Mouse (Mus musculus) pancreas, adult 10 weeks (tissue): Measurements from ENCODE around the gene Ghrl. TPM values are rescaled to one million over a fixed set of nuclear protein-coding genes. Genes with fewer than 3 reads are reported as not detected.

ENCODE experiments used
- polyA plus RNA-seq: library from polyadenylated mRNA; stranded (reverse); fragments of 350-450 nt; fragmentation: Illumina TruSeq; extraction: RNeasy Lipid Tissue Mini Kit (QIAGEN cat#74804); gene quantifications from one replicate; pipeline ENCODE4 v1.2.3, GENCODE M21; 2015; ENCODE audit warnings: low read depth, low replicate concordance; ENCODE audit not compliant: insufficient read depth

Gene Ghrl
- 3.6 TPM for polyA plus RNA-seq

GRCm38 (mm10) chr6:113719878-113720277 lies at the start of gene Ghrl:
Ghrl (minus strand) TSS chr6:113719880.

GRCm38 (mm10) chr6:113740236-113741217 lies 20.8 kb upstream of the Ghrl start, which contains the start of gene Sec13:
Sec13 (minus strand) TSS chr6:113740743.

GRCm38 (mm10) chr6:113696582-113697221 lies 23.0 kb downstream of the Ghrl start, which contains the start of gene Tatdn2:
Tatdn2 (plus strand) TSS chr6:113697050.

Other genes with a start within 250 kb of the Ghrl start
- gene Il17rc, start 248.5 kb downstream of the Ghrl start, polyA plus RNA-seq, result 7.5 TPM
- gene Creld1, start 236.6 kb downstream of the Ghrl start, polyA plus RNA-seq, result 5.7 TPM
- not detected for gene Prrt3, start 217.9 kb downstream of the Ghrl start, polyA plus RNA-seq
- 14.9 TPM for gene Emc3, start 188.2 kb downstream of the Ghrl start, polyA plus RNA-seq
- gene Fancd2, start 188.2 kb downstream of the Ghrl start, polyA plus RNA-seq, result not detected
- gene Fancd2os, start 119.2 kb downstream of the Ghrl start, polyA plus RNA-seq, result not detected
- gene Brk1, start 115.1 kb downstream of the Ghrl start, polyA plus RNA-seq, result 29.6 TPM
- gene Vhl, start 95.9 kb downstream of the Ghrl start, polyA plus RNA-seq, result 8.1 TPM
- 4.0 TPM for gene Irak2, start 81.4 kb downstream of the Ghrl start, polyA plus RNA-seq
- gene Tatdn2, start 22.8 kb downstream of the Ghrl start, polyA plus RNA-seq, result 9.5 TPM
- gene Sec13, start 20.9 kb upstream of the Ghrl start, polyA plus RNA-seq, result 40.2 TPM